Mouse (Mus musculus) heart, embryonic 16.5 days (tissue): Measurements from ENCODE around the gene Yod1. TPM values are rescaled to one million over a fixed set of nuclear protein-coding genes. Genes with fewer than 3 reads are reported as not detected.

ENCODE experiments used
- ATAC-seq: fragments of 200-750 bp; cut with Nextera tagmentation; replicated peaks from 2 replicates; pipeline ENCODE4 v1.8.0; 2017; ENCODE audit warnings: moderate number of reproducible peaks; ENCODE audit not compliant: insufficient read depth, low FRiP score; ENCODE audit errors: extremely low read depth
- H3K27ac ChIP-seq: fragments of 300-500 bp; sonication (generic); 2 replicates; pipeline ENCODE4 v1.5.1; 2014; ENCODE audit warnings: mild to moderate bottlenecking, low read length, control low read depth, moderate library complexity
- H3K27me3 ChIP-seq: fragments of 300-500 bp; sonication (generic); 2 replicates; pipeline ENCODE4 v1.6.1; 2014; ENCODE audit warnings: low read length, mixed read lengths; ENCODE audit not compliant: control insufficient read depth, insufficient read depth
- H3K36me3 ChIP-seq: fragments of 300-500 bp; sonication (generic); 2 replicates; pipeline ENCODE4 v1.6.1; 2014; ENCODE audit not compliant: control insufficient read depth, insufficient read depth
- H3K4me1 ChIP-seq: fragments of 300-500 bp; sonication (generic); 2 replicates; pipeline ENCODE4 v1.6.1; 2014; ENCODE audit warnings: low read length, mixed read lengths; ENCODE audit not compliant: control insufficient read depth, insufficient read depth
- H3K4me2 ChIP-seq: fragments of 300-500 bp; sonication (generic); 2 replicates; pipeline ENCODE4 v1.6.1; 2014; ENCODE audit warnings: low read depth, mild to moderate bottlenecking, control low read depth, low read length
- H3K4me3 ChIP-seq: fragments of 300-500 bp; sonication (generic); 2 replicates; pipeline ENCODE4 v1.5.1; 2014; ENCODE audit warnings: mild to moderate bottlenecking, control low read depth, low read length
- H3K9ac ChIP-seq: fragments of 300-500 bp; sonication (generic); 2 replicates; pipeline ENCODE4 v1.6.1; 2014; ENCODE audit warnings: low read length, control low read depth
- H3K9me3 ChIP-seq: fragments of 300-500 bp; sonication (generic); replicated peaks from 2 replicates; pipeline ENCODE4 v1.6.1; 2016; ENCODE audit warnings: low read length; ENCODE audit not compliant: control insufficient read depth
- WGBS: fragments of 180-500 bp; shearing (Covaris S2); extraction: QIAGEN DNeasy Blood & Tissue Kit; methylation state at CpG from one replicate; pipeline ENCODE4 v1.1.7; 2014; 5-methylcytosine and 5-hydroxymethylcytosine counted together
- polyA plus RNA-seq: library from polyadenylated mRNA; unstranded; fragments of >200 nt; fragmentation: Nextera tagmentation; extraction: Ambion mirVana; gene quantifications from 2 replicates; pipeline ENCODE4 v1.2.1, GENCODE M21; 2015

The Yod1 gene
- polyA plus RNA-seq, 1 experiment from 2014 or later = 9.1 TPM

- no peak overlapping the region for H3K4me2 ChIP-seq
- no peaks in the 10 kb centered on the region for H3K27me3 ChIP-seq
- H3K9ac ChIP-seq = no peak overlapping the region
- H3K36me3 ChIP-seq = no peaks in the 10 kb centered on the region
- no peaks in the 10 kb centered on the region for H3K9me3 ChIP-seq
- no peak overlapping the region for H3K4me3 ChIP-seq
- H3K4me1 ChIP-seq = no peaks in the 10 kb centered on the region
- ATAC-seq = no peak
- 69% methylated on average over 3 of the region's 3 CpGs for WGBS
- H3K27ac ChIP-seq = no peak overlapping the region
These were observed 53.9 kb downstream of the Yod1 start for GRCm38 (mm10) chr1:130770981-130771494.

Other genes with a start within 250 kb of the Yod1 start
- 0.08 TPM in 1 of 2 replicates, not detected in the other for gene Zp3r, start 87.7 kb upstream of the Yod1 start, polyA plus RNA-seq
- gene C4bp, start 55.7 kb upstream of the Yod1 start, polyA plus RNA-seq = not detected in 2 replicates
- not detected in 2 replicates for gene Gm29427, start 1.5 kb upstream of the Yod1 start, polyA plus RNA-seq
- 7.4 and 7.8 TPM in 2 replicates for gene Pfkfb2, start 11.9 kb downstream of the Yod1 start, polyA plus RNA-seq
- 0.91 and 2.2 TPM in 2 replicates for gene AA986860, start 14.6 kb downstream of the Yod1 start, polyA plus RNA-seq
- 0.21 TPM in 1 of 2 replicates, not detected in the other for gene Fcamr, start 83.6 kb downstream of the Yod1 start, polyA plus RNA-seq
- 0.46 TPM in 1 of 2 replicates, not detected in the other for gene Pigr, start 109.4 kb downstream of the Yod1 start, polyA plus RNA-seq
- 0.71 and 1.3 TPM in 2 replicates for gene Fcmr, start 148.3 kb downstream of the Yod1 start, polyA plus RNA-seq
- not detected in 2 replicates for gene Il24, start 170.1 kb downstream of the Yod1 start, polyA plus RNA-seq
- not detected in 2 replicates for gene Il20, start 194.1 kb downstream of the Yod1 start, polyA plus RNA-seq
- not detected in 2 replicates for gene Il19, start 222.8 kb downstream of the Yod1 start, polyA plus RNA-seq